In genomic region chr15:10714409-10715138, GRCm38 (mm10) we compare ENCODE assay signal across 8 mouse cellular contexts. TPM values are rescaled to one million over a fixed set of nuclear protein-coding genes. Genes with fewer than 3 reads are reported as not detected.
DNase-seq lines count a peak whose midpoint lies in the region; ATAC-seq and TF ChIP-seq lines count a peak whose summit lies in the region.

Gene Rai14, minus strand, starts transcription at chr15:10714624.

- ATAC-seq in granulocyte monocyte progenitor cell, adult 5-6 weeks (replicated peaks; ENCODE audit: poor library complexity, severe bottlenecking), result peak; percentile 81
- ATAC-seq in intestine, embryonic 16.5 days, result peak; percentile 90
- peak; percentile 93 for ATAC-seq in limb, embryonic 13.5 days (ENCODE audit: low FRiP score, low read depth)
- peak; percentile 81 for ATAC-seq in midbrain, embryonic 13.5 days

- under 1% methylated on average over 58 of the region's 68 CpGs for WGBS in intestine, embryonic 16.5 days
- WGBS in limb, embryonic 13.5 days, result under 1% methylated on average over 61 of the region's 68 CpGs
- WGBS in midbrain, embryonic 13.5 days, result under 1% methylated on average over 53 of the region's 68 CpGs

- H3K4me3 ChIP-seq in layer of hippocampus, adult 2 months, result peak within 1 kb of the TSS; percentile 72
- peak within 1 kb of the TSS; percentile 75 for H3K4me3 ChIP-seq in intestine, embryonic 16.5 days (ENCODE audit: low read length)
- H3K4me3 ChIP-seq in limb, embryonic 13.5 days, result peak within 1 kb of the TSS; percentile 88
- H3K4me3 ChIP-seq in midbrain, embryonic 13.5 days (replicated peaks), result peak within 1 kb of the TSS; percentile 77

- peaks cover 7% of the 10 kb centered on the region for H3K4me1 ChIP-seq in intestine, embryonic 16.5 days (ENCODE audit: control insufficient read depth, insufficient read depth, low read length)
- peaks cover 29% of the 10 kb centered on the region for H3K4me1 ChIP-seq in limb, embryonic 13.5 days
- H3K4me1 ChIP-seq in midbrain, embryonic 13.5 days (replicated peaks), result peaks cover 33% of the 10 kb centered on the region

- peak; percentile 4 to 22 for DNase-seq in layer of hippocampus, adult 2 months (ENCODE audit: low spot score in 2 of 2)
- no peak for DNase-seq in layer of hippocampus, adult 9-10 months (ENCODE audit: low spot score)
- DNase-seq in embryo, embryonic 11.5 days (ENCODE audit: low read depth, low spot score), result peak; percentile 64
- peak; percentile 7 for DNase-seq in splenic B cell, adult 2 months (ENCODE audit: low read depth, low spot score)

- H3K9me3 ChIP-seq in intestine, embryonic 16.5 days (ENCODE audit: control insufficient read depth, low read length), result no peaks in the 10 kb centered on the region; the same call in 1 of the 2 replicates
- peaks cover 10% of the 10 kb centered on the region for H3K9me3 ChIP-seq in limb, embryonic 13.5 days
- H3K9me3 ChIP-seq in midbrain, embryonic 13.5 days, result no peaks in the 10 kb centered on the region; the same call in 1 of the 2 replicates

- H3K27me3 ChIP-seq in intestine, embryonic 16.5 days (replicated peaks; ENCODE audit: control insufficient read depth, insufficient read depth, low read length), result no peaks in the 10 kb centered on the region
- no peaks in the 10 kb centered on the region for H3K27me3 ChIP-seq in limb, embryonic 13.5 days
- H3K27me3 ChIP-seq in midbrain, embryonic 13.5 days, result no peaks in the 10 kb centered on the region
- H3K27me3 ChIP-seq in splenic B cell, adult 2 months (ENCODE audit: control insufficient read depth, insufficient read depth, low read length, poor library complexity, severe bottlenecking), result no peaks in the 10 kb centered on the region; the same call in 1 of the 2 replicates

- no peaks in the 10 kb centered on the region for H3K36me3 ChIP-seq in intestine, embryonic 16.5 days (ENCODE audit: control insufficient read depth, insufficient read depth, low read length)
- peaks cover 9% of the 10 kb centered on the region; the same call in 1 of the 2 replicates for H3K36me3 ChIP-seq in limb, embryonic 13.5 days
- H3K36me3 ChIP-seq in midbrain, embryonic 13.5 days, result no peaks in the 10 kb centered on the region
- H3K36me3 ChIP-seq in splenic B cell, adult 2 months (ENCODE audit: control insufficient read depth, insufficient read depth, low read length, poor library complexity, severe bottlenecking), result no peaks in the 10 kb centered on the region

- H3K27ac ChIP-seq in layer of hippocampus, adult 2 months, result peak within 1 kb of the TSS; percentile 43
- H3K27ac ChIP-seq in intestine, embryonic 16.5 days (ENCODE audit: low read length), result peak within 1 kb of the TSS; percentile 66
- H3K27ac ChIP-seq in limb, embryonic 13.5 days, result peak within 1 kb of the TSS; percentile 90
- H3K27ac ChIP-seq in midbrain, embryonic 13.5 days, result peak within 1 kb of the TSS; percentile 72

- TF ChIP-seq CTCF in layer of hippocampus, adult 2 months (conservative IDR thresholded peaks at IDR 0.05), result peak; percentile 8; the same call in 1 of the 2 replicates

- peak within 1 kb of the TSS; percentile 89 for H3K4me2 ChIP-seq in intestine, embryonic 16.5 days (ENCODE audit: low read depth, low read length)
- H3K4me2 ChIP-seq in limb, embryonic 13.5 days (replicated peaks), result peak within 1 kb of the TSS; percentile 80
- peak within 1 kb of the TSS; percentile 95 for H3K4me2 ChIP-seq in midbrain, embryonic 13.5 days (replicated peaks)

- H3K9ac ChIP-seq in intestine, embryonic 16.5 days (ENCODE audit: low read depth, low read length), result peak within 1 kb of the TSS; percentile 84
- peak within 1 kb of the TSS; percentile 98 for H3K9ac ChIP-seq in limb, embryonic 13.5 days
- peak within 1 kb of the TSS; percentile 85 for H3K9ac ChIP-seq in midbrain, embryonic 13.5 days (replicated peaks)

RNA-seq across cellular contexts. Expression of gene Rai14, which starts in this region (rescaled TPM):
- total RNA-seq in layer of hippocampus, adult 2 months (2021), result 1 to 10 TPM; 4.1 to 4.4 TPM
- total RNA-seq in granulocyte monocyte progenitor cell, adult 5-6 weeks (2014; fragmentation: Nextera tagmentation), result 6.1 and 6.2 TPM in 2 replicates
- total RNA-seq in granulocyte monocyte progenitor cell, adult 5-6 weeks (2017), result 4.3 and 5.2 TPM in 2 replicates
- 11.5 and 11.7 TPM in 2 replicates for polyA plus RNA-seq in intestine, embryonic 16.5 days (2015; fragmentation: Nextera tagmentation; extraction: Ambion mirVana)
- 61.5 and 63.7 TPM in 2 replicates for polyA plus RNA-seq in limb, embryonic 13.5 days (2015; fragmentation: Nextera tagmentation; extraction: Ambion mirVana)
- 30.1 and 34.2 TPM in 2 replicates for polyA plus RNA-seq in midbrain, embryonic 13.5 days (2015; fragmentation: Nextera tagmentation; extraction: Ambion mirVana)
